Mouse (Mus musculus): Measurements from ENCODE around the gene Erc1. TPM values are rescaled to one million over a fixed set of nuclear protein-coding genes. Genes with fewer than 3 reads are reported as not detected.
A peak's percentile ranks its signal among the peaks of the same experiment; 100 is the strongest.

The Erc1 gene
- 18.6 and 19.8 TPM in 2 replicates for polyA plus RNA-seq (2015; fragmentation: Nextera tagmentation; extraction: Ambion mirVana)

DNA sequence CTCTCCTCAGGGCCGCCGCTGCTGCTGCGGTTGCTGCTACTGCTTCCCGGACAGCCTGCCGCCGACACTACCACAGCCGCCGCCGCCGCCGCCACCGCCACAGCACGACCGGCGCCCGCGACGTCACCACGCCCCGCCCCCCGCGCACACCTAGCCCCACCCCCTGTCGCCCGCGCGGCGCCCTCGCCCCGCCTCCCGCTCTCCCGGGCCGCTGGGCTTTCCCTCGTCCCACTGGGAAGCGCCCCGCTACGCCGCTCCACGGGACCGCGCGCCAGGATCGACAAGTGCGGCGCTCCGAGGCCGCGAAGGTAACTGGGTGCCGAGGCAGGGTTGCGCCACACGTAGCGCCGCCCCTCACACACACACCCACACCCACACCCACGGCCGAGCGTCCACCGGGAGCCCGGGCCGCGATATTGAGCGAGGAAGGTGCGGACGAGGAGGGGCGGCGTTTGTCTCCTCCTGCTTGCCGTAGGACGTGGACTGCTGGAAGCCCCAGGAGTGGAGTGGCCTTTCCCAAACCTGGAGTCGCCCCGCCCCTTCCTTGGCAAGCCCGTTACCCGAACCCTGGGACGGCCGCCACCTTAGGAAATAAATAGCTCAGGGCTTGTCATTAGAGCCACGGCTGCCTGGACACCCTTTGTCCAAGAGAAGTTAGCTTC lies at the start of gene Erc1:
Gene Erc1, minus strand, starts transcription at position 134 of the 662 bp plus-strand sequence.
- no peaks in the 10 kb centered on the region for H3K36me3 ChIP-seq
- ATAC-seq (replicated peaks; ENCODE audit: low FRiP score): peak; percentile 96
- no peaks in the 10 kb centered on the region for H3K27me3 ChIP-seq
- peak within 1 kb of the TSS; percentile 97 for H3K4me3 ChIP-seq (replicated peaks)
- H3K27ac ChIP-seq: peak within 1 kb of the TSS; percentile 98
- H3K9ac ChIP-seq: peak within 1 kb of the TSS; percentile 89
- peak within 1 kb of the TSS; percentile 77 for H3K4me2 ChIP-seq
- H3K4me1 ChIP-seq: peaks cover 18% of the 10 kb centered on the region
- no peaks in the 10 kb centered on the region for H3K9me3 ChIP-seq (replicated peaks)
- under 1% methylated on average over 72 of the region's 73 CpGs for WGBS

DNA sequence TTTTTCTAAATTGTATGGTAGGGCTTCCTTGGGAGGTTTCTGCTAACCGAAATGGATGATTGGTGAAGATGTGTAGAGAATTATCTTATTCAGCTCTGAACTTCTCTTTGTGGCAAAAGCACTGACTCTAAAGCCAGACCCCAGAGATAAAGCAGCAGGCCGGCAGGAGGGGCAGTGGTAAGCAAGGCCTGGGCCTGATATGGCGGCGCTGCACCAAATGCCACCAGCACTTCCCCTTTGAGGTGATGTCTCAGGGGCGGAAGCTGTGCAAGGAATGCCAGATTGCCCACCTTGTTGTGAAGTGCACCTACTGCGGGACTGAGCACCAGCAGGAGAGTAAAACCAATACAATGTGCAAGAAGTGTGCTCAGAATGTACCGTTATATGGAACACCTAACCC lies 44.7 kb upstream of the Erc1 start:
- H3K36me3 ChIP-seq: no peaks in the 10 kb centered on the region
- no peak overlapping the region for H3K27ac ChIP-seq
- ATAC-seq (replicated peaks; ENCODE audit: low FRiP score): no peak
- H3K9me3 ChIP-seq (replicated peaks): no peaks in the 10 kb centered on the region
- H3K4me1 ChIP-seq: no peaks in the 10 kb centered on the region
- H3K4me3 ChIP-seq (replicated peaks): no peak overlapping the region
- no peaks in the 10 kb centered on the region for H3K27me3 ChIP-seq
- no peak overlapping the region for H3K4me2 ChIP-seq
- 87% methylated on average over 7 of the region's 7 CpGs for WGBS
- no peak overlapping the region for H3K9ac ChIP-seq

DNA sequence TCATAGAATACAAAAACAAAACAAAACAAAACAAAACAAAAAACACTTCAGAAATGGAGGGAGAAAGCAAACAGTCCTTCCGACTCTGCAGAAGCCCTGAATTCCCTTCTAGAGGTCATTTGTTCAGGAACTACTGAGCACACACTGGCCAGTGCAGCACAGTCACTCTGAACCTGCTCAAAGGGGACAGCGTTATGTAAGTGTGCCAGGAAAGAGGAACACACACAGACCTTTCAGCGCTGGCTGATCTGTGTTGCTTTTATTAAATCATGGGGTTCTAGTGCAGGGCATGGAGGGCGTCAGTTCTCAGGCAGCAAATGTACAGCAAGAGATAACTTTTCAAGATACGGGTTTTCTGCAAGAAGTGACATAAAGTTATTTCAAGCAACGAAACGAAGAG lies 35.2 kb upstream of the Erc1 start:
- H3K4me2 ChIP-seq: no peak overlapping the region
- peak overlapping the region; percentile 41; the same call in 1 of the 2 replicates for H3K27ac ChIP-seq
- H3K36me3 ChIP-seq: no peaks in the 10 kb centered on the region
- H3K9me3 ChIP-seq (replicated peaks): no peaks in the 10 kb centered on the region
- H3K9ac ChIP-seq: no peak overlapping the region
- 67% methylated on average over 7 of the region's 7 CpGs for WGBS
- no peak for ATAC-seq (replicated peaks; ENCODE audit: low FRiP score)
- H3K27me3 ChIP-seq: no peaks in the 10 kb centered on the region
- no peaks in the 10 kb centered on the region for H3K4me1 ChIP-seq
- no peak overlapping the region for H3K4me3 ChIP-seq (replicated peaks)

DNA sequence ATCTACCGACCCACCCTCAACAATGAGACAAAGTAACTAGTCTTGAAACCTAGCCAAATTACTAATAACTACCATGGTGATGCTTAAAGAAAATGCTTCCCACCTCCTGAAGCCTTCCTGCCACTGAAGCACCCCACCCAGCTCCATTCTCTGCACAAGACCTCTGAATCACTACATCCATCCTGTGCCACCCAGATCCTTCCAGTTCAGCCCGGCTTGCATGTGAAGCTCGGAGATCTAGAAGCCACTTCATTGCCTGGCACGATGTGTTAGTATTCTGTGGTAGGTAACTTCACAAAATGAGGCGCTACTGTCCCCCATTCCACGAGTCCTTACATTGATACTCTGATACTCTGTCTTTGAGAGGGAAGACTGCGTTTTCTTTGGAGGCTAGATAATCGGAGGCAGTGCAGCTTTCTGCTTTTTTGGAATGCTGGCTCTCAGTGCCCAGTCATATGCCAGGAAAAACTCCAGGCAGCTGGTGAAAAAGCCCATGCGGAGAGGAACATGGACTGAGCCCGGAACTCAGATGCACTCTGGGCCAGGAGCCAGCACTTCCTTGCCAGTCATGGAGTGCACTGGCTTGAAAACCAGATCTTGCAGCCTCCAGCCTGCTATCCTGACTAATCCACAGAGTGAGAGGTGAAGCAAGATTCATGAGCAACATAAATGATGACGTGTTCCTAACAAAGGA lies 16.5 kb upstream of the Erc1 start:
- Histone ChIP-seq H3K9ac (no peak overlapping the region), H3K27me3 (no peaks in the 10 kb centered on the region), H3K36me3 (no peaks in the 10 kb centered on the region), H3K9me3 (replicated peaks) (no peaks in the 10 kb centered on the region), H3K4me1 (no peaks in the 10 kb centered on the region), H3K4me3 (replicated peaks) (no peak overlapping the region), H3K4me2 (no peak overlapping the region), H3K27ac (no peak overlapping the region)
- WGBS: 87% methylated on average over 11 of the region's 11 CpGs
- ATAC-seq (replicated peaks; ENCODE audit: low FRiP score): no peak

DNA sequence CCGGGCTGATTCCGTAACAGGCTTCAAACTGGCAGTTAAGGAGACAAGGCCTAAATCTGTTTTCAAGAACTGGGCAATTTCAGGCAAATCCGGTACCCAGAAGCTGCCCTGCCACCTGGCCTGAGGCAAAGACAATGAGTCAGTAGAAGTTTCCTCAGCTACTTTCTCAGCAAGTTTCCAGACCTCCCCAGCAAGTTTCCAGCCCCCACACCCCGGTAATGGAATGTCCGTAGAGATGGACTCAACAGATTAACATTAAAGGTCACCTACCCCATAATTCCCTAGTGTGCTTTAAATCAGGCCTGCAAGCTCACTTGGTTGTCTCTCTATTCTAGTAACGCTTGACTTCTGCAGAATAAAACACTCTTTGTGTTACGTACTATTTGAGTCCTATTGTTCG lies 13.6 kb upstream of the Erc1 start:
- WGBS: 68% methylated on average over 8 of the region's 8 CpGs
- peak overlapping the region; percentile 54 for H3K27ac ChIP-seq
- H3K27me3 ChIP-seq: no peaks in the 10 kb centered on the region
- H3K4me1 ChIP-seq: no peaks in the 10 kb centered on the region
- ATAC-seq (replicated peaks; ENCODE audit: low FRiP score): no peak
- H3K4me2 ChIP-seq: no peak overlapping the region
- no peak overlapping the region for H3K4me3 ChIP-seq (replicated peaks)
- H3K36me3 ChIP-seq: no peaks in the 10 kb centered on the region
- no peak overlapping the region for H3K9ac ChIP-seq
- no peaks in the 10 kb centered on the region for H3K9me3 ChIP-seq (replicated peaks)

DNA sequence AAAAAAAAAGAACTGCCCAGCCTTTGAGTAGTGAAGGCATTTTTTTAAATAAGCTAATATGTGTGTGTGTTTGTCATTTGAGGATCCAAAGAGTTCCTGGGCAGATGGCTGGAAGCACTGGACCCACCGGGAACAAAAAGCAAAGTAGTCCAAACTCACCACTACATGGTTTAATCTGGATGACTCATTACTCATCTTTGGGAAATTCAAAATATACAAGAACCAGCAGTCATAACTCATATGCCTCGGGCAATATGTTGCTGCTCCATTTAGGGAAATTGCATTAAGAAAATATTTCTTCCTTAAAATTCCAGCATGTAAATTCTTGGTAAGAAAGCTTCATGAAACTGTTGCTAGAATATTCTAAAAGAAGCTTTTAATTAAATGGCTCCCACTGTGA lies 12.3 kb upstream of the Erc1 start:
- Histone ChIP-seq H3K4me3 (replicated peaks) (no peak overlapping the region), H3K4me1 (no peaks in the 10 kb centered on the region), H3K4me2 (no peak overlapping the region), H3K36me3 (no peaks in the 10 kb centered on the region), H3K9me3 (replicated peaks) (no peaks in the 10 kb centered on the region), H3K27ac (no peak overlapping the region), H3K9ac (no peak overlapping the region), H3K27me3 (no peaks in the 10 kb centered on the region)
- WGBS: 83% methylated on average over 2 of the region's 2 CpGs
- no peak for ATAC-seq (replicated peaks; ENCODE audit: low FRiP score)

DNA sequence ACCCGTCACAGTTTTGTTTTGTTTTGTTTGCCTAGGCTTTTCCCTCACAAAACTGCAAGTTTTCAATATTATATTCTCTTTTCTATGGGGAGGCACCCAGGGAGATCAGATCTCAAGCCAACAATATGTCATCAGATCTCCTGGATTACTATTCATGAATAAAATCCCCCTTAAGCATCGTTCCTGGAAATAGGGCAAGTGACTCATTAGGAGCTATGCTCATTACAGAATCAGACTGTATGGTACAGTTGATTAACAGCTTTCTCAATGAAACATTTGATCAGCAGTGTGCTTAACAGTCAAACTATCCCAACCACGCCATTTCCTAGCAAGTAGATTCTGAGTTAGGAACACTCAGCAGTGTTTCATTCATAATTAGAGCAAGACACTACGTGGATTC lies 7.5 kb upstream of the Erc1 start:
- no peaks in the 10 kb centered on the region for H3K4me1 ChIP-seq
- WGBS: 80% methylated on average over 4 of the region's 4 CpGs
- H3K4me3 ChIP-seq (replicated peaks): no peak overlapping the region
- H3K27me3 ChIP-seq: no peaks in the 10 kb centered on the region
- no peaks in the 10 kb centered on the region for H3K36me3 ChIP-seq
- no peak overlapping the region for H3K4me2 ChIP-seq
- H3K27ac ChIP-seq: no peak overlapping the region
- no peak overlapping the region for H3K9ac ChIP-seq
- no peak for ATAC-seq (replicated peaks; ENCODE audit: low FRiP score)
- H3K9me3 ChIP-seq (replicated peaks): no peaks in the 10 kb centered on the region

DNA sequence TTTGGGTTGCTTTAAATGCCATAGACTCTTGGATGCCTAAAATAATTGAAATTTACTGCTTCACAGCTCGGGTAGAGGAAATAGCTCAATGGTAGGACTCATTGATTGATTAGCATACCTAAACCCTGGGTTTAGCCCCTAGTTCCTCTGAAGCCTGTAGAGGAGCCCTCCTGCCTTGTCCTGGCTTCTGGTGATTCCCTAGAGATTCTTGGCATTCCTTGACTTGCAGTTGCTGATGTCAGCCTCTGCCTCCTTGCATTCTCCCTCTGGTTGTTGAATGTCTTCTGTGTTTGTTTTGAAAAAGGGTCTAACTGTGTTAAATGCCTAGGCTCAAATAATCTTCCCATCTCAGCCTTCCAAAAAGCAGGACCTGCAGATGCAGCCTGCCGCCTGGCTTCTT lies 6.2 kb upstream of the Erc1 start:
- Histone ChIP-seq H3K36me3 (no peaks in the 10 kb centered on the region), H3K27me3 (no peaks in the 10 kb centered on the region), H3K4me1 (peaks cover 3% of the 10 kb centered on the region), H3K4me3 (replicated peaks) (no peak overlapping the region), H3K9ac (no peak overlapping the region), H3K4me2 (no peak overlapping the region), H3K27ac (no peak overlapping the region), H3K9me3 (replicated peaks) (no peaks in the 10 kb centered on the region)
- 30% methylated on average over 2 of the region's 2 CpGs for WGBS
- ATAC-seq (replicated peaks; ENCODE audit: low FRiP score): no peak

DNA sequence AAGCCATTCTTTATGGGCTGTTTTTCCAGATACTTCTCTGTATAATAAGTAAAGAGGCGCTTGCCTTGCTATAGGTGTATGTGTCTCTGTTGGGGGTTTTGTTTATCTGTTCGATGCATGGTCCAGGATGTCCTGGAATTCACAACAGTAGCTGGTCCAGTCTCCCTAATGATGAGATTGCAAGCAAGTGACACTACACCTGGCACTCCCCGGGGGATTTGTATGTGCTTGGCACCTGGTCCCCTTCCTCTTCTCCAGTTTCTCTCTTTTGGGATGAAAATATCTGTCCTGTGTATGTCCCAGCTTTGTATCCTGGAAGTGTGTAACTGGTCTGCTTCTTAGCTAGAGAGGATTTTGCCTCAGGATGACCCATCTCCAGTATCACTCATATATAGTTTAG lies 1.9 kb upstream of the Erc1 start:
- Histone ChIP-seq H3K27me3 (no peaks in the 10 kb centered on the region), H3K4me3 (replicated peaks) (no peak overlapping the region), H3K9me3 (replicated peaks) (no peaks in the 10 kb centered on the region), H3K4me2 (no peak overlapping the region), H3K9ac (no peak overlapping the region), H3K27ac (no peak overlapping the region), H3K4me1 (peaks cover 18% of the 10 kb centered on the region), H3K36me3 (no peaks in the 10 kb centered on the region)
- no peak for ATAC-seq (replicated peaks; ENCODE audit: low FRiP score)
- 92% methylated on average over 3 of the region's 3 CpGs for WGBS

DNA sequence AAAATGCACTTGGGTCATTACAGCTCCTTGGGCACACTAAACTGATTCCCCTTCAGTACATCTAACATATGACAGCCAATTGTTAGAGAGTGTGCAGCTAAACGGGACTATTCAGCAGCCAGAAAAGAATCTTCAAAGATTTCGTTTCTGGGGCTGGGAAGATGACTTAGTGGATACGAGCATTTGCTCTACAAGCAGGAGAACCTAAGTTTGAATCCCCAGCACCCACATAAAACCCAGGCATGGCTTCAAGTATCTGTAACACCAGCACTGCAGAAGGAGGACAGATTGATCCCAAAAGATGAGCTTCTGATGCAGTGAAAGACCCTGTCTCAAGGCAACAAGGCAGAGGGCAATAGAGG lies 1.4 kb upstream of the Erc1 start:
- no peak for ATAC-seq (replicated peaks; ENCODE audit: low FRiP score)
- peaks cover 18% of the 10 kb centered on the region for H3K4me1 ChIP-seq
- H3K9me3 ChIP-seq (replicated peaks): no peaks in the 10 kb centered on the region
- 60% methylated on average over 3 of the region's 3 CpGs for WGBS
- H3K4me3 ChIP-seq (replicated peaks): peak overlapping the region; percentile 97
- no peak overlapping the region for H3K27ac ChIP-seq
- H3K4me2 ChIP-seq: peak overlapping the region; percentile 77
- H3K36me3 ChIP-seq: no peaks in the 10 kb centered on the region
- H3K27me3 ChIP-seq: no peaks in the 10 kb centered on the region
- H3K9ac ChIP-seq: peak overlapping the region; percentile 89; the same call in 1 of the 2 replicates

DNA sequence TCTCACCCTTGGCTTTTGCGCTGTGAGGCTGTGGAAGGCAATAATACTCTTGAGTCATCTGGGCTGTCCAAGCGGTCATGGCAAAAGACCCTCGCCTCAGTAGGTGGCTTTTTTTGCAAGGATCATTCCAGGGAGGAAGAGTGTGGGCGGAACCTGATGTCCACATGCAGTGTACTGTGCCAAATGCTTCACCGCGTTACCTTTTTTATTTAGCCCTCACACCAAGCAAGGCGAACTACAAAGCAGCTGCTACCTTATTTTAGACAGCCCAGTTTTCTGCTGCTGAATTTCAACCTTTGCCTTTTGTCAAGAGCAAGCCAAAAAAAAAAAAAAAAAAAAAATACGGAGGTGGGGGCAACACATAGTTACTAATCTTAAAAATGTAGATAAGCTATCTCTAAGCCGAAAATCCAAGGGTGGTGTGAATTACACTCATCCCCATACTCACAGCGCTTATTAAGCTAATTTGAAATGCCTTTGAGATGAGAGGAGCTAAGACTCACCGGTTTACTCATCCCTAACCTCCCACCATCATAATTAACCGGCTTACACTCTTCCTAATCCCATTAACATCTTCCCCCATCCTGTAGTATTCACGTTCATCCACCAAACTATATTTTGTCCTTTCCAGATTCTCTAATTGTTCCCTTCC lies 855 bp upstream of the Erc1 start:
- Histone ChIP-seq H3K4me2 (peak overlapping the region; percentile 77), H3K9ac (peak overlapping the region; percentile 89)
- peak; percentile 53 for ATAC-seq (replicated peaks; ENCODE audit: low FRiP score)

DNA sequence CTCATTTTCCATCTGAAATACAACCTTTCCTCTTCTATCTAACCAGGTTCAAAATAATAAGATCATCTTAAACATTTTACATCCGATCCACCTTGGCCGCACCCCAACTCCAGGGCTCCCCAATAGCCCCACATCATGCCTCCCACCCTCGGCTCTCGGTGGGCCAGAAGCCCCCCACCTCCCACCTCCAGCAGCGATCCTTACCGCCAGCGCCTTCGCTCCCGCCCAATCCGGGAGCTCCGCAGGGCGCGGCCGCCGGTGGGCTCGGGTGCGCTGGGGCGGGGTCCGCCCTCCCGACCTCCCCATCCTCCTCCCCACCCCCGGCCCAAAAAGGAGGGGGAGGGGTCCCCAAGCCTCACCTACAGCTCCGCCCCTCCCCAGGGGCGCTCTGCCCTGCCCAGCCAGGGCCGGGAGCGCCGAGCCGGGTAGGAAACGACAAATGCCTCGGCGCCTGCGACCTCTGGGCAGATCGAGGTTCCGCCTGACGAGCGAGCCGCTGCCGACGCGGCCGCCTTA lies 391 bp downstream of the Erc1 start:
- H3K4me2 ChIP-seq: peak overlapping the region; percentile 77
- peak overlapping the region; percentile 97 for H3K4me3 ChIP-seq (replicated peaks)
- 0% methylated on average over 37 of the region's 40 CpGs for WGBS
- peaks cover 18% of the 10 kb centered on the region for H3K4me1 ChIP-seq
- H3K9me3 ChIP-seq (replicated peaks): no peaks in the 10 kb centered on the region
- H3K36me3 ChIP-seq: no peaks in the 10 kb centered on the region
- H3K27me3 ChIP-seq: no peaks in the 10 kb centered on the region
- peak overlapping the region; percentile 89 for H3K9ac ChIP-seq
- 0 out of 2 replicates have a peak, but pooled peaks have one; percentile 6 for ATAC-seq (replicated peaks; ENCODE audit: low FRiP score)
- H3K27ac ChIP-seq: peak overlapping the region; percentile 98

More for the DNA sequence above, 855 bp upstream of the Erc1 start:
- peaks cover 18% of the 10 kb centered on the region for H3K4me1 ChIP-seq
- 13% methylated on average over 13 of the region's 13 CpGs for WGBS
- H3K36me3 ChIP-seq: no peaks in the 10 kb centered on the region
- H3K27me3 ChIP-seq: no peaks in the 10 kb centered on the region
- peak overlapping the region; percentile 97 for H3K4me3 ChIP-seq (replicated peaks)
- no peaks in the 10 kb centered on the region for H3K9me3 ChIP-seq (replicated peaks)
- peak overlapping the region; percentile 98 for H3K27ac ChIP-seq
